ENCODE assay signal across 27 mouse cellular contexts in genomic region chr1:63947278-63947677, GRCm38 (mm10).
"Had no signal": no experiment of that assay in that cellular context is flagged by ENCODE, and none has a peak within 500 bp of the region (broad histone marks: within the 10 kb centered on the region; RNA-seq: fewer than 3 reads in every experiment).

No protein-coding gene starts in this region.

- H3K4me3 ChIP-seq: embryonic facial prominence, embryonic 10.5 days; embryonic facial prominence, embryonic 12.5 days; embryonic facial prominence, embryonic 13.5 days; embryonic facial prominence, embryonic 15.5 days; erythroblast, embryonic 14.5 days; forebrain, embryonic 10.5 days; forebrain, embryonic 12.5 days; forebrain, embryonic 13.5 days; forebrain, embryonic 15.5 days; gastrocnemius, adult 2 months; heart, embryonic 10.5 days had no signal

- DNase-seq: cerebellum, adult 8-10 months; cerebellum, adult 9-10 months; cerebellum, adult 9-11 months; cerebellum, postnatal 10 days; cerebellum, postnatal 14 days; cerebellum, postnatal 25 days; cerebellum, postnatal 36 days; embryo, embryonic 11 days; forebrain, postnatal 0 days; gastrocnemius, adult 2 months; gastrocnemius, postnatal 10 days; gastrocnemius, postnatal 14 days; gastrocnemius, postnatal 25 days; gastrocnemius, postnatal 36 days; heart, adult 18-20 months had no signal

- H3K27ac ChIP-seq: embryonic facial prominence, embryonic 10.5 days; embryonic facial prominence, embryonic 12.5 days; embryonic facial prominence, embryonic 13.5 days; embryonic facial prominence, embryonic 15.5 days; forebrain, embryonic 10.5 days; forebrain, embryonic 12.5 days; forebrain, embryonic 13.5 days; forebrain, embryonic 15.5 days; gastrocnemius, adult 2 months; heart, embryonic 10.5 days had no signal

- H3K4me1 ChIP-seq: embryonic facial prominence, embryonic 12.5 days; embryonic facial prominence, embryonic 13.5 days; embryonic facial prominence, embryonic 15.5 days; forebrain, embryonic 12.5 days; forebrain, embryonic 13.5 days; forebrain, embryonic 15.5 days had no signal

- ATAC-seq: forebrain, embryonic 13.5 days; forebrain, embryonic 14.5 days; forebrain, embryonic 15.5 days; forebrain, embryonic 16.5 days; forebrain, postnatal 0 days had no signal

- H3K36me3 ChIP-seq: embryonic facial prominence, embryonic 10.5 days; embryonic facial prominence, embryonic 12.5 days; embryonic facial prominence, embryonic 13.5 days; embryonic facial prominence, embryonic 15.5 days; forebrain, embryonic 10.5 days; forebrain, embryonic 12.5 days; forebrain, embryonic 15.5 days; heart, embryonic 10.5 days had no signal

- H3K9ac ChIP-seq: embryonic facial prominence, embryonic 12.5 days; embryonic facial prominence, embryonic 13.5 days; embryonic facial prominence, embryonic 15.5 days; forebrain, embryonic 12.5 days; forebrain, embryonic 13.5 days; forebrain, embryonic 15.5 days; forebrain, postnatal 0 days had no signal

- H3K27me3 ChIP-seq: embryonic facial prominence, embryonic 12.5 days; embryonic facial prominence, embryonic 13.5 days; embryonic facial prominence, embryonic 15.5 days; forebrain, embryonic 12.5 days; forebrain, embryonic 13.5 days; forebrain, embryonic 15.5 days had no signal
